Mouse (Mus musculus): ENCODE measurements around the gene Dnajc30. TPM values are rescaled to one million over a fixed set of nuclear protein-coding genes. Genes with fewer than 3 reads are reported as not detected.

Dnajc30 gene
- polyA plus RNA-seq, 1 experiment from 2014 or later = 31.3 TPM

Other genes with a start within 250 kb of the Dnajc30 start
- not detected in 2 replicates for gene Tmem270, start 157.5 kb upstream of the Dnajc30 start, polyA plus RNA-seq (2015; fragmentation: Nextera tagmentation; extraction: Ambion mirVana)
- gene Cldn13, start 148.7 kb upstream of the Dnajc30 start, polyA plus RNA-seq (2015; fragmentation: Nextera tagmentation; extraction: Ambion mirVana) = 0.72 TPM in 1 of 2 replicates, not detected in the other
- gene Mettl27, start 131.8 kb upstream of the Dnajc30 start, polyA plus RNA-seq (2015; fragmentation: Nextera tagmentation; extraction: Ambion mirVana) = 7.5 and 8.2 TPM in 2 replicates
- not detected in 2 replicates for gene Cldn4, start 117.3 kb upstream of the Dnajc30 start, polyA plus RNA-seq (2015; fragmentation: Nextera tagmentation; extraction: Ambion mirVana)
- 2.9 and 3.1 TPM in 2 replicates for gene Cldn3, start 78.0 kb upstream of the Dnajc30 start, polyA plus RNA-seq (2015; fragmentation: Nextera tagmentation; extraction: Ambion mirVana)
- 47.9 and 53.4 TPM in 2 replicates for gene Abhd11, start 55.0 kb upstream of the Dnajc30 start, polyA plus RNA-seq (2015; fragmentation: Nextera tagmentation; extraction: Ambion mirVana)
- gene Stx1a, start 40.7 kb upstream of the Dnajc30 start, polyA plus RNA-seq (2015; fragmentation: Nextera tagmentation; extraction: Ambion mirVana) = 34.1 and 38.7 TPM in 2 replicates
- 101 and 112 TPM in 2 replicates for gene Bud23, start 757 bp downstream of the Dnajc30 start, polyA plus RNA-seq (2015; fragmentation: Nextera tagmentation; extraction: Ambion mirVana)
- 17.8 and 19.1 TPM in 2 replicates for gene Vps37d, start 14.1 kb downstream of the Dnajc30 start, polyA plus RNA-seq (2015; fragmentation: Nextera tagmentation; extraction: Ambion mirVana)
- 1.4 and 1.6 TPM in 2 replicates for gene Mlxipl, start 25.7 kb downstream of the Dnajc30 start, polyA plus RNA-seq (2015; fragmentation: Nextera tagmentation; extraction: Ambion mirVana)
- gene Tbl2, start 85.5 kb downstream of the Dnajc30 start, polyA plus RNA-seq (2015; fragmentation: Nextera tagmentation; extraction: Ambion mirVana) = 18.8 and 19.3 TPM in 2 replicates
- 48.9 and 50.8 TPM in 2 replicates for gene Bcl7b, start 104.1 kb downstream of the Dnajc30 start, polyA plus RNA-seq (2015; fragmentation: Nextera tagmentation; extraction: Ambion mirVana)
- gene Baz1b, start 123.1 kb downstream of the Dnajc30 start, polyA plus RNA-seq (2015; fragmentation: Nextera tagmentation; extraction: Ambion mirVana) = 50.1 and 51.4 TPM in 2 replicates
- gene Fzd9, start 187.0 kb downstream of the Dnajc30 start, polyA plus RNA-seq (2015; fragmentation: Nextera tagmentation; extraction: Ambion mirVana) = 18.2 and 25.7 TPM in 2 replicates

Data from forebrain, embryonic 13.5 days (tissue).